Mouse (Mus musculus) MEL (cell line): ENCODE measurements around the gene Bmp2k. TPM values are rescaled to one million over a fixed set of nuclear protein-coding genes. Genes with fewer than 3 reads are reported as not detected.

Experiments
- DNase-seq: peaks from one replicate; pipeline ENCODE4 v3.0.0; 2011; ENCODE audit warnings: low read depth, low spot score
- H3K27ac ChIP-seq: 2 replicates; pipeline ENCODE4 v1.5.1; 2012; ENCODE audit warnings: low read depth, mild to moderate bottlenecking, control low read depth, low read length, moderate library complexity; ENCODE audit not compliant: control insufficient read depth
- H3K27me3 ChIP-seq, 2 experiments: fragments of 150-350 bp in 1 of 2; sonication (generic) in 1 of 2; 2 replicates each; pipeline ENCODE4 v1.6.1; 2012; ENCODE audit warnings: low read length in 2 of 2, mild to moderate bottlenecking in 2 of 2, improper control_type of control experiment in 1 of 2, moderate library complexity in 1 of 2; ENCODE audit not compliant: insufficient read depth in 2 of 2, control insufficient read depth in 1 of 2
- H3K36me3 ChIP-seq, 2 experiments: 2 replicates each; pipeline ENCODE4 v1.6.1; 2012 to 2014; ENCODE audit warnings: low read length in 2 of 2, improper control_type of control experiment in 1 of 2, inconsistent platforms in 1 of 2, mild to moderate bottlenecking in 1 of 2; ENCODE audit not compliant: insufficient read depth in 2 of 2, control insufficient read depth in 1 of 2
- H3K4me1 ChIP-seq, 2 experiments: fragments of 150-350 bp in 1 of 2; sonication (generic) in 1 of 2; 2 replicates each; pipeline ENCODE4 v1.6.1; 2012; ENCODE audit warnings: low read length in 2 of 2, improper control_type of control experiment in 1 of 2, mild to moderate bottlenecking in 1 of 2; ENCODE audit not compliant: insufficient read depth in 2 of 2, control insufficient read depth in 1 of 2
- H3K4me3 ChIP-seq, 2 experiments: fragments of 150-350 bp in 1 of 2; sonication (generic) in 1 of 2; 2 replicates each; pipeline ENCODE4 v1.5.1; 2012; ENCODE audit warnings: low read depth in 2 of 2, low read length in 2 of 2, mild to moderate bottlenecking in 2 of 2, moderate library complexity in 2 of 2, control low read depth in 1 of 2, improper control_type of control experiment in 1 of 2; ENCODE audit not compliant: control insufficient read depth in 1 of 2, insufficient read depth in 1 of 2
- H3K79me2 ChIP-seq: 2 replicates; pipeline ENCODE4 v1.6.1; 2012; ENCODE audit warnings: mild to moderate bottlenecking, low read length, moderate library complexity; ENCODE audit not compliant: control insufficient read depth, poor library complexity, insufficient read depth
- H3K9ac ChIP-seq: 2 replicates; pipeline ENCODE4 v1.6.1; 2012; ENCODE audit warnings: low read depth, mild to moderate bottlenecking, control low read depth, low read length, moderate library complexity; ENCODE audit not compliant: control insufficient read depth, poor library complexity, severe bottlenecking
- H3K9me3 ChIP-seq: fragments of 150-350 bp; sonication (generic); replicated peaks from 2 replicates; pipeline ENCODE4 v1.6.1; 2012; ENCODE audit warnings: mild to moderate bottlenecking, low read length, improper control_type of control experiment, moderate library complexity; ENCODE audit not compliant: insufficient read depth
- BHLHE40 ChIP-seq: IDR thresholded peaks from 2 replicates; pipeline ENCODE4 v1.6.1; 2012; ENCODE audit warnings: low read depth, mild to moderate bottlenecking, inconsistent platforms, low read length, improper control_type of control experiment, borderline replicate concordance
- CHD2 ChIP-seq: IDR thresholded peaks from 2 replicates; pipeline ENCODE4 v1.6.1; 2011; ENCODE audit warnings: low read length, improper control_type of control experiment
- CTCF ChIP-seq, 3 experiments: IDR thresholded peaks in 2 of 3; conservative IDR thresholded peaks in 1 of 3; 2 replicates each; pipeline ENCODE4 v1.5.1; 2011 to 2012; ENCODE audit warnings: low read length in 3 of 3, low read depth in 2 of 3, mild to moderate bottlenecking in 2 of 3, improper control_type of control experiment in 1 of 3, inconsistent platforms in 1 of 3, mixed read lengths in 1 of 3, moderate library complexity in 1 of 3; ENCODE audit not compliant: control insufficient read depth in 1 of 3, insufficient read depth in 1 of 3, poor library complexity in 1 of 3, severe bottlenecking in 1 of 3
- EP300 ChIP-seq, 2 experiments: IDR thresholded peaks; 2 replicates each; pipeline ENCODE4 v1.6.1; 2011; ENCODE audit warnings: improper control_type of control experiment in 2 of 2, low read length in 2 of 2, low read depth in 1 of 2, mild to moderate bottlenecking in 1 of 2
- ETS1 ChIP-seq: IDR thresholded peaks from 2 replicates; pipeline ENCODE4 v1.6.1; 2012; ENCODE audit warnings: low read depth, mild to moderate bottlenecking, inconsistent platforms, low read length, improper control_type of control experiment, moderate library complexity
- GATA1 ChIP-seq: IDR thresholded peaks from 2 replicates; pipeline ENCODE4 v1.6.1; 2011; ENCODE audit warnings: low read depth, low read length, improper control_type of control experiment
- HCFC1 ChIP-seq: IDR thresholded peaks from 2 replicates; pipeline ENCODE4 v1.6.1; 2012; ENCODE audit warnings: low read depth, mild to moderate bottlenecking, inconsistent platforms, low read length, improper control_type of control experiment, moderate library complexity
- JUND ChIP-seq: IDR thresholded peaks from 2 replicates; pipeline ENCODE4 v1.6.1; 2011; ENCODE audit warnings: low read depth, mild to moderate bottlenecking, improper control_type of control experiment, low read length
- KAT2A ChIP-seq: conservative IDR thresholded peaks from 2 replicates; pipeline ENCODE4 v1.6.1; 2012; ENCODE audit warnings: low read depth, low read length, improper control_type of control experiment, inconsistent platforms
- MAFK ChIP-seq: IDR thresholded peaks from 2 replicates; pipeline ENCODE4 v1.6.1; 2011; ENCODE audit warnings: low read depth, mild to moderate bottlenecking, low read length, improper control_type of control experiment, borderline replicate concordance
- MAX ChIP-seq: IDR thresholded peaks from 2 replicates; pipeline ENCODE4 v1.6.1; 2011; ENCODE audit warnings: low read length, improper control_type of control experiment
- MAZ ChIP-seq: IDR thresholded peaks from 2 replicates; pipeline ENCODE4 v1.6.1; 2012; ENCODE audit warnings: low read depth, mild to moderate bottlenecking, inconsistent platforms, low read length, improper control_type of control experiment
- MYB ChIP-seq: IDR thresholded peaks from 2 replicates; pipeline ENCODE4 v1.6.1; 2011; ENCODE audit warnings: mild to moderate bottlenecking, low read depth, low read length, improper control_type of control experiment
- NRF1 ChIP-seq: IDR thresholded peaks from 2 replicates; pipeline ENCODE4 v1.6.1; 2014; ENCODE audit warnings: low read depth, mild to moderate bottlenecking, inconsistent platforms, low read length, improper control_type of control experiment, moderate library complexity; ENCODE audit not compliant: poor library complexity, insufficient read depth, severe bottlenecking
- POLR2A ChIP-seq, 2 experiments: IDR thresholded peaks; 2 replicates each; pipeline ENCODE4 v1.6.1; 2011 to 2012; ENCODE audit warnings: low read length in 2 of 2, mild to moderate bottlenecking in 2 of 2, control low read depth in 1 of 2, improper control_type of control experiment in 1 of 2, low read depth in 1 of 2, moderate library complexity in 1 of 2; ENCODE audit not compliant: control insufficient read depth in 1 of 2, insufficient read depth in 1 of 2, poor library complexity in 1 of 2
- SIN3A ChIP-seq: IDR thresholded peaks from 2 replicates; pipeline ENCODE4 v1.6.1; 2012; ENCODE audit warnings: low read length, improper control_type of control experiment, inconsistent platforms
- SMC3 ChIP-seq: IDR thresholded peaks from 2 replicates; pipeline ENCODE4 v1.6.1; 2011; ENCODE audit warnings: low read depth, low read length, improper control_type of control experiment
- TAL1 ChIP-seq: IDR thresholded peaks from 2 replicates; pipeline ENCODE4 v1.6.1; 2012; ENCODE audit warnings: mild to moderate bottlenecking, inconsistent platforms, low read length, moderate library complexity, mixed read lengths
- TBP ChIP-seq: IDR thresholded peaks from 2 replicates; pipeline ENCODE4 v1.8.0; 2011; ENCODE audit warnings: low read depth, low read length, improper control_type of control experiment
- TCF12 ChIP-seq: IDR thresholded peaks from 2 replicates; pipeline ENCODE4 v1.6.1; 2014; ENCODE audit warnings: low read depth, mild to moderate bottlenecking, inconsistent platforms, low read length, improper control_type of control experiment, moderate library complexity
- UBTF ChIP-seq: IDR thresholded peaks from 2 replicates; pipeline ENCODE4 v1.6.1; 2012; ENCODE audit warnings: low read depth, mild to moderate bottlenecking, inconsistent platforms, low read length, improper control_type of control experiment, moderate library complexity, borderline replicate concordance; ENCODE audit not compliant: insufficient read depth
- ZKSCAN1 ChIP-seq: IDR thresholded peaks from 2 replicates; pipeline ENCODE4 v1.6.1; 2012; ENCODE audit warnings: low read depth, mild to moderate bottlenecking, inconsistent platforms, low read length, improper control_type of control experiment, moderate library complexity
- ZMIZ1 ChIP-seq: IDR thresholded peaks from 2 replicates; pipeline ENCODE4 v1.6.1; 2012; ENCODE audit warnings: low read depth, mild to moderate bottlenecking, inconsistent platforms, low read length, improper control_type of control experiment, moderate library complexity
- ZNF384 ChIP-seq: IDR thresholded peaks from 2 replicates; pipeline ENCODE4 v1.6.1; 2012; ENCODE audit warnings: low read depth, mild to moderate bottlenecking, inconsistent platforms, low read length, improper control_type of control experiment
- polyA plus RNA-seq, 2 experiments: library from polyadenylated mRNA; stranded (reverse) in 1 of 2; unstranded in 1 of 2; fragments of >175 nt in 1 of 2; fragments of >200 nt in 1 of 2; gene quantifications; 2 replicates each; pipeline versions ENCODE4 v1.2.1 to v1.2.4; 2012; ENCODE audit warnings: low replicate concordance in 2 of 2, low read depth in 1 of 2; ENCODE audit not compliant: insufficient read length in 2 of 2, insufficient read depth in 1 of 2, missing spikeins in 1 of 2
- total RNA-seq: library from RNA; depleted of rRNA; stranded (reverse); fragments of 300-350 nt; gene quantifications from 2 replicates; pipeline ENCODE4 v1.2.3, GENCODE M21; 2012

The Bmp2k gene
- total and polyA plus RNA-seq, 3 experiments, result 10.8 to 16.3 TPM; not detected in 1

- TF ChIP-seq MAX (no peak), TBP (no peak), MAFK (no peak), MAZ (peak; percentile 84), SIN3A (peak; percentile 69; the same call in 1 of the 2 replicates), SMC3 (no peak), TAL1 (peak; percentile 86), ETS1 (peak; percentile 93), BHLHE40 (peak; percentile 54; the same call in 1 of the 2 replicates), TCF12 (peak; percentile 98), KAT2A (no peak)
Measured at GRCm38 (mm10) chr5:96988880-96989279, 8.6 kb upstream of the Bmp2k start (continued).

DNA sequence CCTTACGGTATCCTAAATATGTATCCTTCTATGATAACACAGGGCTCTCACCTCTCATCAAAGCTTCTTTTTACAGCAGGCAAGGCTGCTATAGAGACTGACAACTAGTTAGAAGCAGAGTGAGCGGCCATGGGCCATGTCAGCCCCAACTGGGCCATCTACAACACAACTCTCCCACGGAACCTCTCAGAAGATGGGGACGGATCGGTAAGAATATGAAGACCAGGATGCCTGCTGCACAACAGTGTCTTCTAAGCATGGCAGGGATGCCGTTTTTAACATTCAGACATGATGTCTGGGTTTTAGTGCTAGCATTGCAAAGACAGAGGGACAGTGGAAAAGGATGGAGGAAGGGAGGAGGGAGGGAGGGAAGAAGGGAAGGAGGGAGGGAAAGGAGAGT is 6.3 kb upstream of the Bmp2k start:
- Histone ChIP-seq H3K27me3 (no peaks in the 10 kb centered on the region), H3K4me1 (peaks cover 12 to 30% of the 10 kb centered on the region in 2 experiments), H3K9ac (no peak overlapping the region)
- no peak for DNase-seq
- no peak for TF ChIP-seq ZNF384
- no peak for TF ChIP-seq CTCF (IDR thresholded peaks at IDR 0.05 in 2 of 3, conservative IDR thresholded peaks at IDR 0.05 in 1 of 3; ENCODE audit: control insufficient read depth in 1 of 3, insufficient read depth in 1 of 3, low read depth in 2 of 3, low read length in 3 of 3, poor library complexity in 1 of 3, severe bottlenecking in 1 of 3)
- TF ChIP-seq ETS1, result no peak
- TF ChIP-seq HCFC1, result no peak
- no peak for TF ChIP-seq TBP
- TF ChIP-seq, all 39 proteins: peak for 0
- Histone ChIP-seq H3K79me2 (no peaks in the 10 kb centered on the region), H3K9me3 (no peaks in the 10 kb centered on the region), H3K36me3 (peaks cover 0 to 37% of the 10 kb centered on the region in 2 experiments; a peak in 2 of 4 replicates), H3K27ac (no peak overlapping the region), H3K4me3 (no peak overlapping the region)

DNA sequence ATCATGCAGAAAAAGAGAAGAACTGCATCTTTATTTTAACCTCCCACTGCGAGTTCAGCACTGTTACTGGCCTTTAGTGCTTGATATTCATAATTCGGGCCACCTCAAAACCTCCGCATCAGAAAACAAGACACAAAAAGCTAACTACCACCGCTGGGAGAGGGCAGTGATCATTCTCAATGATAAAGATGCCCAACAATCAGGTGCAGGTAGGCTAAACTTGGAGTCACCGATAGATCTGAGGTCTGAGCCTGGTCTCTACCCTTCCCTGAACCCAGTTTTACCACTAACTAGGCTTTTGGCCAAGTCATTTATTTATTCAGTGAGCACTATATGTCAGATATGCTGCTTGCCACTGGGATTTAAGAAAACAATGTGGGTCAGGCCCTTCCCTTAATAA is 4.8 kb upstream of the Bmp2k start:
- Histone ChIP-seq H3K4me3 (no peak overlapping the region), H3K9me3 (no peaks in the 10 kb centered on the region), H3K36me3 (peaks cover 0 to 29% of the 10 kb centered on the region in 2 experiments; a peak in 2 of 4 replicates), H3K9ac (no peak overlapping the region), H3K27ac (no peak overlapping the region), H3K4me1 (peaks cover 10 to 29% of the 10 kb centered on the region in 2 experiments), H3K27me3 (no peaks in the 10 kb centered on the region), H3K79me2 (peaks cover 8% of the 10 kb centered on the region)
- no peak for TF ChIP-seq NRF1
- TF ChIP-seq ZMIZ1, result no peak
- no peak for TF ChIP-seq JUND
- no peak for TF ChIP-seq MYB
- TF ChIP-seq CHD2, result no peak
- no peak for TF ChIP-seq HCFC1
- TF ChIP-seq POLR2A (IDR thresholded peaks at IDR 0.05; ENCODE audit: control insufficient read depth in 1 of 2, insufficient read depth in 1 of 2, low read depth in 1 of 2, low read length in 2 of 2, poor library complexity in 1 of 2), result no peak
- no peak for TF ChIP-seq ZKSCAN1
- TF ChIP-seq ETS1, result no peak
- no peak for TF ChIP-seq GATA1
- no peak for TF ChIP-seq EP300 (IDR thresholded peaks at IDR 0.05; ENCODE audit: low read depth in 1 of 2, low read length in 2 of 2)
- no peak for TF ChIP-seq MAZ
- no peak for TF ChIP-seq ZNF384
- no peak for TF ChIP-seq MAX
- no peak for TF ChIP-seq UBTF
- peak; percentile 28 for DNase-seq
